ENCODE assay signal across 17 mouse cellular contexts in genomic region chr17:85932360-85933132, GRCm38 (mm10).
DNase-seq lines count a peak whose midpoint lies in the region; ATAC-seq and TF ChIP-seq lines count a peak whose summit lies in the region.
"Had no signal": no experiment of that assay in that cellular context is flagged by ENCODE, and none has a peak within 500 bp of the region (broad histone marks: within the 10 kb centered on the region; RNA-seq: fewer than 3 reads in every experiment).

No protein-coding gene starts in this region.

- H3K27me3 ChIP-seq in forebrain, embryonic 14.5 days (replicated peaks; ENCODE audit: control insufficient read depth, insufficient read depth, low read length), result no peaks in the 10 kb centered on the region
- no peaks in the 10 kb centered on the region for H3K27me3 ChIP-seq in forebrain, embryonic 12.5 days
- peaks cover 44% of the 10 kb centered on the region for H3K27me3 ChIP-seq in E14TG2a.4 (ENCODE audit: insufficient read depth, low read length)
- no peaks in the 10 kb centered on the region for H3K27me3 ChIP-seq in limb, embryonic 11.5 days (ENCODE audit: control insufficient read depth, insufficient read depth, low read length)
- H3K27me3 ChIP-seq: heart, embryonic 15.5 days; lung, embryonic 15.5 days had no signal

- no peak overlapping the region for H3K4me2 ChIP-seq in forebrain, embryonic 14.5 days (ENCODE audit: low read length)
- H3K4me2 ChIP-seq in forebrain, embryonic 12.5 days, result no peak overlapping the region
- peak overlapping the region; percentile 31; the same call in 1 of the 2 replicates for H3K4me2 ChIP-seq in limb, embryonic 11.5 days (ENCODE audit: low read depth, severe bottlenecking)
- H3K4me2 ChIP-seq: heart, embryonic 15.5 days; hindbrain, embryonic 12.5 days; lung, embryonic 15.5 days had no signal

- DNase-seq in forebrain, embryonic 14.5 days (ENCODE audit: low spot score), result peak; percentile 19
- DNase-seq in embryo, embryonic 10.5 days (ENCODE audit: low spot score), result peak; percentile 46
- peak; percentile 87 for DNase-seq in limb, embryonic 11.5 days (ENCODE audit: low spot score)
- DNase-seq in left cerebral cortex, adult 9 months (ENCODE audit: low spot score in 2 of 2), result no peak
- no peak for DNase-seq in gastrocnemius, adult 18-20 months (ENCODE audit: low spot score)
- DNase-seq in right cerebral cortex, postnatal 14 days, result no peak
- DNase-seq: adrenal gland, postnatal 36 days; cerebellum, postnatal 14 days; thymus, postnatal 14 days had no signal

- ATAC-seq in forebrain, embryonic 14.5 days, result peak; percentile 44; the same call in 1 of the 2 replicates
- ATAC-seq in forebrain, embryonic 12.5 days (ENCODE audit: low FRiP score), result no peak
- peak; percentile 79 for ATAC-seq in limb, embryonic 11.5 days (ENCODE audit: insufficient number of reproducible peaks, low FRiP score, low TSS enrichment, low read depth)
- ATAC-seq: intestine, postnatal 0 days had no signal

- WGBS in forebrain, embryonic 14.5 days, result 73% methylated on average over 30 of the region's 30 CpGs
- 77% methylated on average over 30 of the region's 30 CpGs for WGBS in forebrain, embryonic 12.5 days
- WGBS in limb, embryonic 11.5 days, result 10% methylated on average over 30 of the region's 30 CpGs

- H3K36me3 ChIP-seq in forebrain, embryonic 14.5 days (ENCODE audit: control insufficient read depth, insufficient read depth, low read length), result no peaks in the 10 kb centered on the region
- H3K36me3 ChIP-seq in forebrain, embryonic 12.5 days (replicated peaks), result no peaks in the 10 kb centered on the region
- H3K36me3 ChIP-seq in E14TG2a.4 (ENCODE audit: insufficient read depth, low read length), result no peaks in the 10 kb centered on the region
- no peaks in the 10 kb centered on the region for H3K36me3 ChIP-seq in limb, embryonic 11.5 days (ENCODE audit: control insufficient read depth, insufficient read depth, low read length)
- H3K36me3 ChIP-seq: heart, embryonic 15.5 days; hindbrain, embryonic 12.5 days; lung, embryonic 15.5 days had no signal

- no peak for TF ChIP-seq CTCF in E14TG2a.4 (conservative IDR thresholded peaks at IDR 0.05; ENCODE audit: low read length)

- no peak overlapping the region for H3K4me3 ChIP-seq in forebrain, embryonic 14.5 days (ENCODE audit: low read depth, low read length)
- H3K4me3 ChIP-seq in forebrain, embryonic 12.5 days (replicated peaks), result no peak overlapping the region
- peak overlapping the region; percentile 29; the same call in 1 of the 2 replicates for H3K4me3 ChIP-seq in E14TG2a.4 (replicated peaks; ENCODE audit: low read length)
- H3K4me3 ChIP-seq in limb, embryonic 11.5 days (ENCODE audit: low read depth, low read length), result no peak overlapping the region
- H3K4me3 ChIP-seq: heart, embryonic 15.5 days; hindbrain, embryonic 12.5 days; lung, embryonic 15.5 days; megakaryocyte, embryonic 14.5 days; myocyte had no signal

- no peaks in the 10 kb centered on the region for H3K4me1 ChIP-seq in forebrain, embryonic 14.5 days (ENCODE audit: control insufficient read depth, insufficient read depth, low read length)
- peaks cover 2% of the 10 kb centered on the region; the same call in 1 of the 2 replicates for H3K4me1 ChIP-seq in forebrain, embryonic 12.5 days
- H3K4me1 ChIP-seq in E14TG2a.4 (replicated peaks; ENCODE audit: low read depth, low read length), result peaks cover 14% of the 10 kb centered on the region; the same call in 1 of the 2 replicates
- H3K4me1 ChIP-seq in limb, embryonic 11.5 days (ENCODE audit: control insufficient read depth, insufficient read depth, low read length), result peaks cover 69% of the 10 kb centered on the region
- H3K4me1 ChIP-seq: heart, embryonic 15.5 days; megakaryocyte, embryonic 14.5 days had no signal

- H3K9ac ChIP-seq in forebrain, embryonic 14.5 days (ENCODE audit: low read length), result no peak overlapping the region; the same call in 1 of the 2 replicates
- H3K9ac ChIP-seq in forebrain, embryonic 12.5 days, result no peak overlapping the region
- H3K9ac ChIP-seq in limb, embryonic 11.5 days (ENCODE audit: low read length), result peak overlapping the region; percentile 37; the same call in 1 of the 2 replicates
- H3K9ac ChIP-seq: heart, embryonic 15.5 days; hindbrain, embryonic 12.5 days; lung, embryonic 15.5 days had no signal

- H3K9me3 ChIP-seq in forebrain, embryonic 14.5 days (replicated peaks; ENCODE audit: control insufficient read depth, low read length), result no peaks in the 10 kb centered on the region
- H3K9me3 ChIP-seq in forebrain, embryonic 12.5 days, result no peaks in the 10 kb centered on the region
- peaks cover 9% of the 10 kb centered on the region for H3K9me3 ChIP-seq in E14TG2a.4 (ENCODE audit: low read length)
- H3K9me3 ChIP-seq in limb, embryonic 11.5 days (ENCODE audit: control insufficient read depth, low read length), result peaks cover 7% of the 10 kb centered on the region; the same call in 1 of the 2 replicates
- H3K9me3 ChIP-seq: heart, embryonic 15.5 days; hindbrain, embryonic 12.5 days; lung, embryonic 15.5 days had no signal

- no peak overlapping the region for H3K27ac ChIP-seq in forebrain, embryonic 14.5 days (ENCODE audit: low read depth, low read length)
- no peak overlapping the region for H3K27ac ChIP-seq in forebrain, embryonic 12.5 days
- H3K27ac ChIP-seq in limb, embryonic 11.5 days (replicated peaks; ENCODE audit: low read depth, low read length), result peak overlapping the region; percentile 84
- H3K27ac ChIP-seq: heart, embryonic 15.5 days; hindbrain, embryonic 12.5 days; lung, embryonic 15.5 days had no signal

Comparison
In these comparisons a context has a peak if more than half of its experiments do, and no peak if none do; other contexts are left out.
1. DNase-seq: peak in forebrain, embryonic 14.5 days (single experiment), embryo, embryonic 10.5 days (single experiment) and limb, embryonic 11.5 days (single experiment); none in left cerebral cortex, adult 9 months (0 of 2), gastrocnemius, adult 18-20 months (single experiment) and right cerebral cortex, postnatal 14 days (single experiment).